Mouse (Mus musculus): Measurements from ENCODE around the gene AF366264.
A peak's percentile ranks its signal among the peaks of the same experiment; 100 is the strongest.
"Not testable (repeated sequence)": the region's sequence is repeated elsewhere in the genome, so short reads cannot be mapped to it uniquely, and the experiment has no call there.

The AF366264 gene

GRCm38 (mm10) chr8:13838289-13838688 is at the start of gene AF366264:
AF366264 (minus strand) TSS chr8:13838389.
- not testable (repeated sequence) for DNase-seq (ENCODE audit: low spot score)

GRCm38 (mm10) chr8:13843286-13843685 is 5.1 kb upstream of the AF366264 start:
- not testable (repeated sequence) for DNase-seq (ENCODE audit: low spot score)

- DNase-seq (ENCODE audit: low spot score): no peak
Observed at GRCm38 (mm10) chr8:13828598-13829172, 9.5 kb downstream of the AF366264 start.

GRCm38 (mm10) chr8:13799566-13799965 is 38.6 kb downstream of the AF366264 start:
- no peak for DNase-seq (ENCODE audit: low spot score)

- no peak for DNase-seq (ENCODE audit: low spot score)
Observed at GRCm38 (mm10) chr8:13797676-13798075, 40.5 kb downstream of the AF366264 start.

- no peak for DNase-seq (ENCODE audit: low spot score)
Observed at GRCm38 (mm10) chr8:13793746-13794101, 44.5 kb downstream of the AF366264 start.

GRCm38 (mm10) chr8:13793097-13793745 is 45.0 kb downstream of the AF366264 start:
- DNase-seq (ENCODE audit: low spot score): no peak

GRCm38 (mm10) chr8:13789606-13790005 is 48.6 kb downstream of the AF366264 start:
- no peak for DNase-seq (ENCODE audit: low spot score)

- peak; percentile 98 for DNase-seq (ENCODE audit: low spot score)
Observed at GRCm38 (mm10) chr8:13785764-13786299, 52.4 kb downstream of the AF366264 start.

GRCm38 (mm10) chr8:13785250-13785763 is 52.9 kb downstream of the AF366264 start, which contains the start of gene Upf3a:
Upf3a (plus strand) TSS chr8:13785615.
- DNase-seq (ENCODE audit: low spot score): peak; percentile 96
